Mouse (Mus musculus): ENCODE results near the gene Dpagt1.
"Not testable (repeated sequence)": the region's sequence is repeated elsewhere in the genome, so short reads cannot be mapped to it uniquely, and the experiment has no call there.

Gene Dpagt1

DNA sequence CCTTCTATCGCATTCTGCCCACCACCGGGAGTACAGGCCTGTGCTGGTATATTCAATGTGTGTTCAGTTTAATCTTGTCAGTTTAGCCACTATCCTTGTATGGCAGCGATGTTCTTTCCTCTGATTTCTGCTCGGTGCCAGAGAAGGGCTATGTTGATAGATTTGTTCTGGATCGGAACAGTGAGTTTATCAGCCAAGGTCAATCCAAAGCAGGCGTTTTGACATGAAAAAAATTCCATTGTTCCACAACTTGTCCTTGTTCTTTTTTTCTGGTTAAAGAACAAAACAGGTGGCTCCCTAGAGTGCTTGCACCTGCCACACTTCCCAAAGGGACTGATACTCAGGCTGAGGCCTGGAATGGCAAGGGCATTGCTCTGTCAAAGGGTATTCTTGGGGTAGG lies 50.3 kb downstream of the Dpagt1 start:
- DNase-seq (ENCODE audit: extremely low read depth, insufficient read length, low spot score) = no peak

DNA sequence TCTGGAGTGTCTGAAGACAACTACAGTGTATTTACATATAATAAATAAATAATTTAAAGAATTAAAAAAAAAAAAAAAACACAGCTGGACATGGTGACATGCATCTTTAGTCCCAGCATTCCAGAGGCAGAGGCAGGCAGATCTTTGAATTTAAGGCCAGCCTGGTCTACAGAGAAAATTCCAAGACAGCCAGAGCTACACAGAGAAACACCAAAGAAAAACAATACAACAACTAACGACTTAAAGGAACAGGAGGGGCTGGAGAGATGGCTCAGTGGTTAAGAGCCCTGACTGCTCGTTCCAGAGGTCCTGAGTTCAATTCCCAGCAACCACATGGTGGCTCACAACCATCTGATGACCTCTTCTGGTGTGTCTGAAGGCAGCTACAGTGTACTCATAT lies 51.5 kb downstream of the Dpagt1 start:
- DNase-seq (ENCODE audit: extremely low read depth, insufficient read length, low spot score) = not testable (repeated sequence)

DNA sequence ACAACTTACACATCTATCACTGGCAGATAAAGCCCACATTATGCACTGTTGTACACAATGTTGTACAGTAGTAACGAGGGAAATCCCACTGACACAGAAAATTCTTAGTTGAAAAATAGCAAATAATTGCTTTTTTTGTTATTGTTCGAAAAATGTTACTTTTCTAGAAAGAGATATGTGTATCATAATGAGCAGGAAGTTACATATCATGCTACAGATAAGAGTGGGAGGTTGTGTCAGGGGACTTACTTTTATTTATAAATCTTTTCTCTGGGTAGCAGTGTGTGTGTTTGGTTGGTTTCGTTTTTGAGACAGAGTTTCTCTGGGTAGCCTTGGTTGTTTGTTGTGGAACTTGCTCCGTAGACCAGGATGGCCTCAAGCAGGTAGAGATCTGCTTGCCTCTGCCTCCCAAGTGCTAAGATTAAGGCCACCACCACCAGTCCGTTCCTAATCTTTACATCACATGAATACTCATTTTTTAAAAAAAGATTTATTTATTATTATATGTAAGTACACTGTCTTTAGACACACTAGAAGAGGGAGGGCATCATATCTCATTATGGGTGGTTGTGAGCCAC lies 52.4 kb downstream of the Dpagt1 start:
- DNase-seq (ENCODE audit: extremely low read depth, insufficient read length, low spot score) = no peak

DNA sequence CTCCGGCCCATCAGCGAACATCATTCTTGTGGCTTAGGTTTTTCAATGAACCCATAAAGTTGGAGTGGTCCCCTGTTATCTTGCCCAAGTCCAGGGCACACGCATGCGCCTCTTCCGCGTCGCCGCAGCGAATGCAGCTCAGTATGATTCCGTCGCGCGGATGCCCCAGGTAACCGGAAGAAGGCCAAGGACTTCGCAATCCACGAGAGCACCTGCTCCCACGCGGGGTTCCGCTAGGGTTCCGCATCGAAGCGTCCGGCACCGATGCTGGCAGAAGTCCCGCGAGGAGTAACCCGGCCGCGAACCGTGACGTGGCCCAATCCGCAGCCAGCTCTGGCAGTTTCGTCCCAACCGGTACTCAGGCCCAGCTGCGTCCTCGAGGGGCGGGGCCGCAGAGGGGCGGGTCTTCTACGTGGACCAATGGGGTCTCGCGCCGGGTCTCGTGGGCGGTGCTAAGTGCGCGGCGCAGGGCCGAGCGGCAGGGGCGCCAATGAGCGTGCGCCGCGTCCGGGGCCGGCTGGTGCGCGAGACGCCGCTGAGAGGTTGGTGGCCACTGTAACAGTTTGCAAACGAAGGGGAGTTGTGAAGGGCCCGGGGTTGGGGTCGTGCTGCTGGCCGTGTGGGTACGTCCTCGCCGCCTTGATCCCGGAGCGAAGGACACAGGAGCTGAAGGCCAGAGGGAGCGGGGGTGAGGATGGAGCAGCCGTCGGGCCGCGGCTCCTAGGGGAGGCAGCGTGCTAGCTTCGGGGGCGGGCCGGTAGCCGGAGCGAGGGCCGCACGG lies 53.4 kb downstream of the Dpagt1 start, which contains the start of gene Hyou1:
TSS of gene Hyou1 (plus strand) at position 437 of the 781 bp plus-strand sequence.
- DNase-seq (ENCODE audit: extremely low read depth, insufficient read length, low spot score) = peak; percentile 99

DNA sequence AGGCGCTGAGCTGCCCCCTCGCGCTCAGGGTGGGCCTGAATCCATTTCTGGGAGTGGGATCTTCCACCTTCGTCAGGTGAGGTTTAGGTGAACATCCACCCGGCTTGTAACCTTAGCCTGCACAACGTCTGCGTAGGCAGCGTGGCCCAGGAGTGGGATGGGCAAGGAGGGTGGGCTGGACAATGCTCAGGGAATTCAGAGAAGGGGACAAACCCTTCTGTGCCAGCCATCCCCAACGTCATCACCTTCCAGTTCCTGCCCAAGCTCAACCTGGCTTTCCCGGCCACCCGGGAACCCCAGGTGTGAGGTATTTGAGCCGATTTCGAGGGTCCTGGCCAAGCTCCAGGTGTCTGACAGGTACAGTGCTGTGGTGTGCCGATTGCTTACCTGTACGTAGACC lies 54.0 kb downstream of the Dpagt1 start:
- no peak for DNase-seq (ENCODE audit: extremely low read depth, insufficient read length, low spot score)
